Mouse (Mus musculus): ENCODE measurements at regions not wholly inside any gene's neighbourhood (a gene's known extent, or its start where the extent isn't known, plus 50 kb on each side); places are given as distances from the start of the nearest gene placed in this dataset.

GRCm38 (mm10) chr1:42541991-42542390 lies 153.6 kb upstream of the Pou3f3 start:
- TF ChIP-seq CTCF (IDR thresholded peaks at IDR 0.05; ENCODE audit: control insufficient read depth, insufficient read depth, insufficient read length) (no peak), MYOD1 (IDR thresholded peaks at IDR 0.05; ENCODE audit: control insufficient read depth, insufficient read length, low read depth) (no peak), MAX (IDR thresholded peaks at IDR 0.05) (no peak), MYOG (IDR thresholded peaks at IDR 0.05; ENCODE audit: control insufficient read depth, extremely low read depth, insufficient read length) (no peak), CEBPB (IDR thresholded peaks at IDR 0.05; ENCODE audit: low read depth) (no peak)

All from C2C12 (cell line).